Mouse (Mus musculus): Measurements from ENCODE around the gene Slc17a9. TPM values are rescaled to one million over a fixed set of nuclear protein-coding genes. Genes with fewer than 3 reads are reported as not detected.

Gene Slc17a9
- 89.4 TPM for total RNA-seq (2023)

DNA sequence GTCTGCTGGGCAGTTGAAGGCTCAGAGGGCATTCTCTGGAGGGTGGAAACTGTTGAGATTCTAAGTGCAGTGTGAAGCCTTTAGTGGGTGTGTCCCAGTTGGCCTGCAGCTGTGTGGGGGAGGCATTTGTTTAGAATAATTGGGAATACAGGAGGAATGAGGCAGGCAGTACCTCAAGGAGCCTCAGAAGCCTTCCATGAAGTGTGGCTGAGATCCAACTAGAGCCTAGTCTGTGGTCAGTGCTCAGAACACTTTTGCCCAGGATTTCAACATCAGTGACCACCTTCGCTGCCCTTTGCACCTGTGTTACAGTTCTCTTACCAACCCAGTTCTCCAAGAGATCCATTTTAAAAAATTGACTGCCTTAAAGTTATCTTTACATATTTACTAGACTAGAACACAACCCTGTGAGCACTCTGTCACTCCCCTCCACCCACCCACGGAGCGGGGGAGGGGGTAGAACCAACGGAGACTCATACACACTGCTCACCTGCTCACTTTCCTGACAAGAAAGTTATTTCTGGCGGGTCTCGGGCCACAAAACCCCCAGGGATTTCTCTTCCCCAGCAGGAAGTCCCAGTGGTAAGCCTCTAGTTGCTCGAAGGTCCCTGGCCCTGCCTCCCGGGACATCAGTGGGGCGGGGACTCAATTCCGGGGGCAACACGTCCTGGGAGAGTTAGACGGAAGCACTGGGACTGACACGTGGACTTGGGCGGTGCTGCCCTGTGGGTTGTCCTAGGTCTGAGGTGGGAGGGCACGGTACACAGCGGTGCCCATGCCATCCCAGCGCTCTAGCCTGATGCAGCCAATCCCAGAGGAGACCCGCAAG lies at the start of gene Slc17a9:
Gene Slc17a9, plus strand, starts transcription at position 679 of the 829 bp plus-strand sequence.

DNA sequence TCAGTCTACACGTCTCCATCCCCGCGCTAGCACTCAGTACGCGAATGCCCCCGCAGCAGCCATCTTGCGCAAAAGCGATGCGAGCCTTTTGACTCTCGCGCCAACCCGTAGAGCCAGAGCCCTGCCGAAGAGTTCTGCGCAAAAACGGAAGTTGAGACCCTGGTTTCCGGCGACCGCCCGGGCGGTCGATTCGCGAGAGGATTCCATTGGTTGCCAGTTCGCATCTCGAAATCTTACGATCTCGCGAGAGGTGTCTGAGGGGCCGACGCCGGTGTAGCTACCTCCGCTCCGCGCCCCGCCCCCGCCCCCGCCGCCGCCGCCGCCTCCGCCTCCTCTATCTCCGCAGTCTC lies 15.2 kb upstream of the Slc17a9 start, which contains the start of the genes Dido1 and Gid8:
Gene Dido1, minus strand, starts transcription at position 77 of the 350 bp plus-strand sequence.
Gene Gid8, plus strand, starts transcription at position 195 of the 350 bp plus-strand sequence.

DNA sequence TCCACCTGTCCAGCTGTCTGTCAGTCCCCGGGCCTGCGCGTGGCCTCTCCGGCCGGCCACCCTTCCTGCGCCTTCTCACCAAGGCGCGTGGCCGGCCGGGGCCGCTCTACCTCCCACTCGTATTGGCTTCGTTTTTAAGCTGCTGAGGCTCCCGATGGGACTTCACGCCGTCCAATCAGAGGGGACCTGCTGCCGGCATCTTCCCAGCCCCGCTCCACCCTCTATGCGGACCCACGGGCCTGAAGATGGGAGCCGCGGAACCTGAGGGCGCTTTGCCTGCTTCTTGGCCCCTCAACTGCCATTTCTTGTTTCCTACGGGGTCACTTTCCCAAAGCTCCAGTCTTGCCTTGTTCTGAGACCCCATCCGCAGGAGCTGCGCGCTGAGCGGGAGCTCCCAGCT lies 51.7 kb downstream of the Slc17a9 start, which contains the start of gene Bhlhe23:
Gene Bhlhe23, minus strand, starts transcription at position 108 of the 400 bp plus-strand sequence.

Other genes starting within 250 kb of the Slc17a9 start
- gene Ntsr1, start 225.3 kb upstream of the Slc17a9 start, total RNA-seq (2023), result not detected
- gene Mrgbp, start 144.0 kb upstream of the Slc17a9 start, total RNA-seq (2023), result 44.8 TPM
- gene Ogfr, start 136.0 kb upstream of the Slc17a9 start, total RNA-seq (2023), result 80.1 TPM
- 4.0 TPM for gene Col9a3, start 127.5 kb upstream of the Slc17a9 start, total RNA-seq (2023)
- not detected for gene Tcfl5, start 82.6 kb upstream of the Slc17a9 start, total RNA-seq (2023)
- gene Dido1, start 15.3 kb upstream of the Slc17a9 start, total RNA-seq (2023), result 86.2 TPM
- 38.0 TPM for gene Gid8, start 15.1 kb upstream of the Slc17a9 start, total RNA-seq (2023)
- gene Bhlhe23, start 51.6 kb downstream of the Slc17a9 start, total RNA-seq (2023), result not detected
- 77.2 TPM for gene Ythdf1, start 195.7 kb downstream of the Slc17a9 start, total RNA-seq (2023)
- not detected for gene Birc7, start 203.8 kb downstream of the Slc17a9 start, total RNA-seq (2023)
- gene Nkain4, start 229.4 kb downstream of the Slc17a9 start, total RNA-seq (2023), result not detected
- gene Arfgap1, start 242.0 kb downstream of the Slc17a9 start, total RNA-seq (2023), result 76.2 TPM

Data from CD8-positive naive resting alpha-beta T cell, adult 57 days (primary cell).